Mouse (Mus musculus) layer of hippocampus, postnatal 10 days (tissue): ENCODE results near the gene Hsp90aa1. TPM values are rescaled to one million over a fixed set of nuclear protein-coding genes. Genes with fewer than 3 reads are reported as not detected.

ENCODE experiments used
- DNase-seq, 2 experiments: peaks; one replicate each; pipeline ENCODE4 v3.0.0; 2021; ENCODE audit warnings: low spot score in 2 of 2
- microRNA-seq, 2 experiments: library from miRNA; unstranded; fragments of <30 nt; microRNA quantifications; one replicate each; pipeline ENCODE4 v1.2.0; 2021
- total RNA-seq, 2 experiments: library from RNA; stranded (reverse); gene quantifications; 2 replicates each; pipeline ENCODE4 v1.2.3; 2021

Gene Hsp90aa1
- total RNA-seq, 2 experiments from 2014 or later: 1,024 to 1,059 TPM

DNA sequence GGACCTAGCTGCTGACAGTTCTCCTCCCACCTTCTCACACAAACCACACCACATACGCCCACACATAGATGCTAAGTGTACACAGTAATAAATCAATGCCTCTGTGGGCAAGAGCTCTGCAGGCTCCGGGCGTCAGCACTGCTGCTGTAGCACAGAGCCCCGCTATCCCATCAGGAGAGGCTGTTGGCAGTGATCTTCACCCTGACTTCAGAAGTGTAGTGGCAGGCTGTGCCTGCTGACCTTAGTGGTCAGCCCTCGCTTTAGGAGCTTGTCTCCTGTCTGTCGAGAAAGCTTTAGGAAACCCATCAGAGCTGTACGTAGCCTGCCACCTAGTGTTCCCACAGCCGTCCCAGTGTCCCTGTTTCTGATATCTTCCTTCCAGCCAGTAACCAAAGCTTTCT is 52.3 kb downstream of the Hsp90aa1 start:
- DNase-seq: no peak

Small RNAs within 50 kb of the gene (microRNA-seq; reads per million reads assigned to microRNA genes)
- 0 reads per million in 2 experiments for gene Gm27299

Other genes starting within 250 kb of the Hsp90aa1 start
- 100 to 1,000 TPM; 310 to 332 TPM for gene Dync1h1, start 101.3 kb downstream of the Hsp90aa1 start, total RNA-seq
- not detected for gene 1700001K19Rik, start 20.1 kb downstream of the Hsp90aa1 start, total RNA-seq
- 10 to 100 TPM; 36.3 to 40.5 TPM for gene Wdr20, start 35.2 kb upstream of the Hsp90aa1 start, total RNA-seq
- gene Mok, start 138.2 kb upstream of the Hsp90aa1 start, total RNA-seq: 1 to 10 TPM; 9.8 to 9.9 TPM
- gene Zfp839, start 147.5 kb upstream of the Hsp90aa1 start, total RNA-seq: 10 to 100 TPM in 1 of 2 experiments, 1 to 10 TPM in 1; 8.5 to 11.0 TPM
- gene Cinp, start 186.4 kb upstream of the Hsp90aa1 start, total RNA-seq: 10 to 100 TPM; 71.9 to 84.1 TPM
- gene Tecpr2, start 186.5 kb upstream of the Hsp90aa1 start, total RNA-seq: 10 to 100 TPM; 33.9 to 36.4 TPM